Mouse (Mus musculus): Measurements from ENCODE around the gene Tbx4.

Tbx4 gene

GRCm38 (mm10) chr11:85910133-85910532, 23.9 kb downstream of the Tbx4 start:
- DNase-seq (ENCODE audit: low spot score): no peak

- DNase-seq (ENCODE audit: low spot score): no peak
Observed at GRCm38 (mm10) chr11:85913506-85913905, 27.3 kb downstream of the Tbx4 start.

GRCm38 (mm10) chr11:85917091-85917992, 31.1 kb downstream of the Tbx4 start:
- DNase-seq (ENCODE audit: low spot score): no peak

- DNase-seq (ENCODE audit: low spot score): no peak
Observed at GRCm38 (mm10) chr11:85917993-85918325, 31.7 kb downstream of the Tbx4 start.

- no peak for DNase-seq (ENCODE audit: low spot score)
Observed at GRCm38 (mm10) chr11:85918388-85918940, 32.2 kb downstream of the Tbx4 start.

- no peak for DNase-seq (ENCODE audit: low spot score)
Observed at GRCm38 (mm10) chr11:85925294-85925743, 39.1 kb downstream of the Tbx4 start.

- no peak for DNase-seq (ENCODE audit: low spot score)
Observed at GRCm38 (mm10) chr11:85926287-85926764, 40.1 kb downstream of the Tbx4 start.

- DNase-seq (ENCODE audit: low spot score): no peak
Observed at GRCm38 (mm10) chr11:85928106-85928505, 41.9 kb downstream of the Tbx4 start.

- DNase-seq (ENCODE audit: low spot score): no peak
Observed at GRCm38 (mm10) chr11:85929651-85930050, 43.4 kb downstream of the Tbx4 start.

GRCm38 (mm10) chr11:85941785-85942570, 55.8 kb downstream of the Tbx4 start:
- no peak for DNase-seq (ENCODE audit: low spot score)

GRCm38 (mm10) chr11:85948765-85949164, 62.5 kb downstream of the Tbx4 start:
- no peak for DNase-seq (ENCODE audit: low spot score)

GRCm38 (mm10) chr11:85949749-85950148, 63.5 kb downstream of the Tbx4 start:
- DNase-seq (ENCODE audit: low spot score): no peak

GRCm38 (mm10) chr11:85952538-85952937, 66.3 kb downstream of the Tbx4 start:
- no peak for DNase-seq (ENCODE audit: low spot score)

- DNase-seq (ENCODE audit: low spot score): no peak
Observed at GRCm38 (mm10) chr11:85955611-85956010, 69.4 kb downstream of the Tbx4 start.

- DNase-seq (ENCODE audit: low spot score): no peak
Observed at GRCm38 (mm10) chr11:85956422-85956821, 70.2 kb downstream of the Tbx4 start.

- no peak for DNase-seq (ENCODE audit: low spot score)
Observed at GRCm38 (mm10) chr11:85956950-85957778, 70.9 kb downstream of the Tbx4 start.

GRCm38 (mm10) chr11:85959837-85960236, 73.6 kb downstream of the Tbx4 start:
- DNase-seq (ENCODE audit: low spot score): no peak

GRCm38 (mm10) chr11:85960273-85960672, 74.1 kb downstream of the Tbx4 start:
- no peak for DNase-seq (ENCODE audit: low spot score)

- no peak for DNase-seq (ENCODE audit: low spot score)
Observed at GRCm38 (mm10) chr11:85961498-85961897, 75.3 kb downstream of the Tbx4 start.

Measured in spleen, adult 12 weeks (tissue).